Mouse (Mus musculus) midbrain, embryonic 12.5 days (tissue): ENCODE results near the gene Lpin3. TPM values are rescaled to one million over a fixed set of nuclear protein-coding genes. Genes with fewer than 3 reads are reported as not detected.

Experiments
- ATAC-seq: fragments of 200-750 bp; cut with Nextera tagmentation; 2 replicates; pipeline ENCODE4 v1.8.0; 2017; ENCODE audit warnings: low read depth, moderate TSS enrichment, moderate library complexity; ENCODE audit not compliant: low FRiP score
- H3K27ac ChIP-seq: fragments of 300-500 bp; sonication (generic); replicated peaks from 2 replicates; pipeline ENCODE4 v1.5.1; 2016; ENCODE audit warnings: mild to moderate bottlenecking
- H3K27me3 ChIP-seq: fragments of 300-500 bp; sonication (generic); 2 replicates; pipeline ENCODE4 v1.6.1; 2016; ENCODE audit warnings: mild to moderate bottlenecking
- H3K36me3 ChIP-seq: fragments of 300-500 bp; sonication (generic); 2 replicates; pipeline ENCODE4 v1.6.1; 2016
- H3K4me1 ChIP-seq: fragments of 300-500 bp; sonication (generic); 2 replicates; pipeline ENCODE4 v1.6.1; 2016
- H3K4me2 ChIP-seq: fragments of 300-500 bp; sonication (generic); replicated peaks from 2 replicates; pipeline ENCODE4 v1.6.1; 2016; ENCODE audit warnings: mild to moderate bottlenecking, moderate library complexity
- H3K4me3 ChIP-seq: fragments of 300-500 bp; sonication (generic); 2 replicates; pipeline ENCODE4 v1.5.1; 2016; ENCODE audit warnings: mild to moderate bottlenecking
- H3K9ac ChIP-seq: fragments of 300-500 bp; sonication (generic); replicated peaks from 2 replicates; pipeline ENCODE4 v1.6.1; 2016; ENCODE audit warnings: mild to moderate bottlenecking, moderate library complexity
- H3K9me3 ChIP-seq: fragments of 300-500 bp; sonication (generic); 2 replicates; pipeline ENCODE4 v1.6.1; 2016; ENCODE audit warnings: mild to moderate bottlenecking
- WGBS: fragments of 180-500 bp; shearing (Covaris S2); methylation state at CpG from one replicate; pipeline ENCODE4 v1.1.7; 2016; 5-methylcytosine and 5-hydroxymethylcytosine counted together
- polyA plus RNA-seq: library from polyadenylated mRNA; unstranded; fragments of >200 nt; fragmentation: Nextera tagmentation; extraction: Ambion mirVana; gene quantifications from 2 replicates; pipeline ENCODE4 v1.2.1, GENCODE M21; 2016

The Lpin3 gene
- polyA plus RNA-seq, 1 experiment from 2014 or later, result 0.32 TPM

DNA sequence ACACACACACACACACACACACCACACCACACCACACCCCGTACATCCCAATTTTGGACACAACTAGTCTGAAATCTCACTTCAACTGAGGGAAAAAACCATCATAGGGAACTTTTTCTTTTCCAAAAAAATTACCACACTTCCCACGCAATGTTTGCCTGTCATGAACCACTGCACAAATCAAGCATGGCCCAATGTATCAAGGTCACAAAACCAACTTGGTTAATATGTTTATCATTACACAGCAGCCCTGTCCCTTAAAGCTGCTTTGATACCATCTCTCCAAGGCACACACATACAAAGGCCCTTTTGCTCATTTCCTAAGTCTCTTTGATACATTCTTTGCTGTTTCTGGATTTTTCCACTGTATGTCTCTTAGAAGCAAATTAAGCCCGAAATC, 9.2 kb upstream of the Lpin3 start:
- H3K4me2 ChIP-seq, result 0 out of 2 replicates have a peak overlapping the region, but pooled peaks have one; percentile 7
- no peak overlapping the region for H3K4me3 ChIP-seq
- H3K27ac ChIP-seq, result no peak overlapping the region
- no peak for ATAC-seq
- peaks cover 14% of the 10 kb centered on the region for H3K4me1 ChIP-seq
- H3K27me3 ChIP-seq, result no peaks in the 10 kb centered on the region
- 86% methylated on average over 3 of the region's 3 CpGs for WGBS
- H3K9me3 ChIP-seq, result no peaks in the 10 kb centered on the region
- no peaks in the 10 kb centered on the region for H3K36me3 ChIP-seq
- H3K9ac ChIP-seq, result no peak overlapping the region

- peak; percentile 91 for ATAC-seq
- Histone ChIP-seq H3K4me1 (peaks cover 14% of the 10 kb centered on the region), H3K27ac (peak overlapping the region; percentile 98), H3K27me3 (no peaks in the 10 kb centered on the region), H3K4me2 (peak overlapping the region; percentile 82), H3K9ac (peak overlapping the region; percentile 89), H3K4me3 (peak overlapping the region; percentile 90), H3K9me3 (no peaks in the 10 kb centered on the region), H3K36me3 (no peaks in the 10 kb centered on the region)
- under 1% methylated on average over 38 of the region's 47 CpGs for WGBS
These were observed 8.1 kb upstream of the Lpin3 start for GRCm38 (mm10) chr2:160872395-160872794.

DNA sequence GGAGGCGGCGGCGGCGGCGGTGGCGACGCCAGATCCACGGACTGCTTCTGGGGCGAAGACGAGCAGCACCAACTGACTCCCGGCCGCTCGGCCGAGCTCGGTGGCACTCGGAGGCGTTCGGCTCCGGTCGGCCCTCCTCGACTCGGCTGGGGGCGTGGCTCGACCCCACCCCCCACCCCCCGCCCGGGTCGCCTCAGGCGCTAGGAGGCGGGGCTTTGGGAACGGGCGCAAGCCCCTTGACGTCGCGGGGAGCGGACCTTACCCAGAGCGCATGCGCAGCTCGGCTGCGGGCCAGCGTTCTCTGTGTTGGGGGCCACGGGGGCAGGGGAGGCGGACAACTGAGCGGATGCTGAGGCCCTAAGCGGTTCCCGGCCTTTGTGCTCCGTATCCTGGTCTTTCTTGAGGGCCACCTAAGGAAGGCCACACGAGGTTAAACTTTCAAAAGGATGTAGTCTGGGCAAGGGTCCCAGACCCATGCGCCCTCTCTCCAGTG, 7.5 kb upstream of the Lpin3 start, which contains the start of gene Zhx3:
TSS of gene Zhx3 (minus strand) at position 109 of the 493 bp plus-strand sequence.
- peak within 1 kb of the TSS; percentile 89 for H3K9ac ChIP-seq
- under 1% methylated on average over 44 of the region's 48 CpGs for WGBS
- peak within 1 kb of the TSS; percentile 90 for H3K4me3 ChIP-seq
- H3K27me3 ChIP-seq, result no peaks in the 10 kb centered on the region
- peak within 1 kb of the TSS; percentile 98 for H3K27ac ChIP-seq
- peak; percentile 98 for ATAC-seq
- no peaks in the 10 kb centered on the region for H3K36me3 ChIP-seq
- H3K9me3 ChIP-seq, result no peaks in the 10 kb centered on the region
- H3K4me1 ChIP-seq, result peaks cover 14% of the 10 kb centered on the region
- H3K4me2 ChIP-seq, result peak within 1 kb of the TSS; percentile 82

GRCm38 (mm10) chr2:160874231-160874877, 6.1 kb upstream of the Lpin3 start:
- 84% methylated on average over 5 of the region's 5 CpGs for WGBS
- Histone ChIP-seq H3K27ac (no peak overlapping the region), H3K36me3 (no peaks in the 10 kb centered on the region), H3K9me3 (no peaks in the 10 kb centered on the region), H3K4me1 (peaks cover 14% of the 10 kb centered on the region), H3K4me2 (no peak overlapping the region), H3K27me3 (no peaks in the 10 kb centered on the region), H3K9ac (no peak overlapping the region), H3K4me3 (no peak overlapping the region)
- no peak for ATAC-seq

DNA sequence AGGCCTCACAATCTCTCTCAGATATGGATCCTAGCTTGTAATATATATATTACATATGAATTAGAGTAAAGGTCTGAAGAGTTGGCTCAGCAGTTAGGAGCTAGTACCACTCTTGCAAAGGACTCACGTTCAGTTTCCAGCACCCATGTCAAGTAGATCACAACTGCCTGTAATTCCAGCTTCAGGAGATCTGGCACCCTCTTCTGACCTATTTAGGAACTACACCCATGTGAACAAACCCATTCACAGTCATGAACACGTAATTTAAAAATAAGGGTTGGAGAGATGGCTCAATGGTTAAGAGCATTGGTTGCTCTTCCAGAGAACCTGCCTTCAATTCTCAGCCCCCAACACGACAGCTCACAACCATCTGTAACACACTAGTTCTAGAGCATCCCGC, 4.4 kb upstream of the Lpin3 start:
- H3K4me3 ChIP-seq, result no peak overlapping the region
- H3K9ac ChIP-seq, result no peak overlapping the region
- 79% methylated on average over 4 of the region's 4 CpGs for WGBS
- ATAC-seq, result no peak
- peaks cover 14% of the 10 kb centered on the region for H3K4me1 ChIP-seq
- H3K4me2 ChIP-seq, result no peak overlapping the region
- no peak overlapping the region for H3K27ac ChIP-seq
- no peaks in the 10 kb centered on the region for H3K36me3 ChIP-seq
- H3K9me3 ChIP-seq, result no peaks in the 10 kb centered on the region
- no peaks in the 10 kb centered on the region for H3K27me3 ChIP-seq

DNA sequence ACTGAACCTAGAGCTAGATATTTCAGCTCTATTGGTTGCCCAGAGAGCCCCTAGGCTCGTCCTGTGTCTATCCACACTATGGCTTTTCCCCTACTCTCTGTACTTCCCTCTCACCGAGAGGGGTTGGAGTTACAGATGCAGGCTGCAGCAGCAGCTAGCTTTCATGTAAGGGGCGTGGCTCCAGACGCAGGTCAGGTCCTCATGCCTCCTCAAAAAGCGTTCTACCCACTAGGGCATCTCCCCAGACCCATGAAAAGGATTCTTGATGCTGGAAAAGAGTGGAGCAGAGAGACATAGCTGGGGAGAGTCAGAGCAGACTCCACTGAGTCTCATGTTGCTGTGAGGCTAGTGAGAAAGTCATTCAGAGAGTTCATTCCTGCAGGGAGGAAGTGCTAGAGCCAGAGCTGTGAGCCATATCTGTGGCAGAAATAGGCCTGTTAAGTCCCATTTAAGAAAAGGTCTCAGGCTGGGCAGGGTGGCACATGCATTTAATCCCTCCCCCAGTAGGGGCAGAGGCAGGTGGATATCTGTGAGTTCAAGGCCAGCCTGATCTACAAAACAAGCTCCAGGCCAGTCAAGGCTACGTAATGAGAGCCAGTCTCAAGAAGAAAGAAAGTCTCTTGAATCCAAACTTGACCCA, 1.1 kb downstream of the Lpin3 start:
- Histone ChIP-seq H3K4me2 (no peak overlapping the region), H3K4me3 (no peak overlapping the region), H3K4me1 (no peaks in the 10 kb centered on the region), H3K9me3 (no peaks in the 10 kb centered on the region), H3K27ac (no peak overlapping the region), H3K36me3 (no peaks in the 10 kb centered on the region), H3K27me3 (no peaks in the 10 kb centered on the region), H3K9ac (no peak overlapping the region)
- 63% methylated on average over 6 of the region's 6 CpGs for WGBS
- ATAC-seq, result no peak

DNA sequence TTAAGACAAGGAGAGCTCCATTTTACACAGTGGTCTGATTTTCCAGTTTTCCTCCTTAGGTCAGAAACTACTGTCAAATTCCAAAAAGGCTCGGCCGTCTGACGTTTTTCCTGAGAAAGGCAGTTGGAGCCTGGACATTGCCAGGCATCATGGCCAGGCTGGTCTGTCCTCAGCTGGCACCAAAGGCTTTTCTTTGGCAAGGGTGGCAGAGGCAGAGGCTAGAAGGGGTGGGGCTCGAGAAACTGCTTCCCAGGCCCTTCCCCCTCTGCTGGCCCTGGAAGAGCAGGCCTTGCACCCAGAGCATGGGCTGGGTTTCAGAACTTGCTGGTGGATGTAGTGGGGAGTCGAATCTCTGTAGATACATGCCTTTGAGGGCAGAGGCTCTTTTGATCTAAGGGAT, 2.0 kb downstream of the Lpin3 start:
- Histone ChIP-seq H3K4me3 (no peak overlapping the region), H3K9ac (no peak overlapping the region)

DNA sequence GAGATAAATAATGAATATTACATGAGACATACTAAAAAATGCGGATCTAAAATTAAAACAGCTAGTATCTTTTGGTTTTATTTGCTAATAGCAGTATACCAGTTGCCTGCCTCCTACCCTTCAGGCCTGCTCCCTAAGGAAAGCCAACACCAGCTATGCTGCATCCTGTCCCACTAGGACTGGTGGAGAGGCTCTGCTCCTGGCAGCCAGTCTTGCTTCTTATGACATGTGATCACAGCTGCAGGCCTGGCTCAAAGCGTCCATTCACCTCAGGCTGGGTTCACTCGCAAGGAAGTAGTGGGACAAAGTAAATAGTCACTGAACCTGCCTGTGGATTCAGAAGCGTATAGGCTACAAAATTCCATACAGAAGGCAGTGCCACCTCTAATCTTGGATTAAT, 3.4 kb downstream of the Lpin3 start:
- H3K36me3 ChIP-seq, result no peaks in the 10 kb centered on the region
- no peak overlapping the region for H3K4me3 ChIP-seq
- no peak for ATAC-seq
- H3K9me3 ChIP-seq, result no peaks in the 10 kb centered on the region
- peaks cover 7% of the 10 kb centered on the region for H3K4me1 ChIP-seq
- no peak overlapping the region for H3K27ac ChIP-seq
- WGBS, result 81% methylated on average over 4 of the region's 4 CpGs
- H3K4me2 ChIP-seq, result no peak overlapping the region
- H3K9ac ChIP-seq, result no peak overlapping the region
- H3K27me3 ChIP-seq, result peaks cover 16% of the 10 kb centered on the region

More for the DNA sequence above, 2.0 kb downstream of the Lpin3 start:
- ATAC-seq, result no peak
- Histone ChIP-seq H3K36me3 (no peaks in the 10 kb centered on the region), H3K9me3 (no peaks in the 10 kb centered on the region), H3K27ac (no peak overlapping the region), H3K4me1 (no peaks in the 10 kb centered on the region), H3K27me3 (peaks cover under 1% of the 10 kb centered on the region; the same call in 1 of the 2 replicates), H3K4me2 (no peak overlapping the region)
- WGBS, result 78% methylated on average over 5 of the region's 5 CpGs

GRCm38 (mm10) chr2:160884830-160885229, 4.4 kb downstream of the Lpin3 start:
- 24% methylated on average over 1 of the region's 2 CpGs for WGBS
- no peak overlapping the region for H3K27ac ChIP-seq
- no peak overlapping the region for H3K9ac ChIP-seq
- H3K4me3 ChIP-seq, result no peak overlapping the region
- ATAC-seq, result no peak
- no peak overlapping the region for H3K4me2 ChIP-seq
- H3K36me3 ChIP-seq, result no peaks in the 10 kb centered on the region
- H3K9me3 ChIP-seq, result no peaks in the 10 kb centered on the region
- peaks cover 7% of the 10 kb centered on the region for H3K4me1 ChIP-seq
- H3K27me3 ChIP-seq, result peaks cover 18% of the 10 kb centered on the region

GRCm38 (mm10) chr2:160886221-160886620, 5.8 kb downstream of the Lpin3 start:
- Histone ChIP-seq H3K9ac (no peak overlapping the region), H3K4me2 (no peak overlapping the region), H3K4me1 (peaks cover 7% of the 10 kb centered on the region), H3K4me3 (no peak overlapping the region), H3K9me3 (no peaks in the 10 kb centered on the region), H3K36me3 (no peaks in the 10 kb centered on the region), H3K27me3 (peaks cover 18% of the 10 kb centered on the region), H3K27ac (no peak overlapping the region)
- no peak for ATAC-seq
- 72% methylated on average over 3 of the region's 3 CpGs for WGBS

DNA sequence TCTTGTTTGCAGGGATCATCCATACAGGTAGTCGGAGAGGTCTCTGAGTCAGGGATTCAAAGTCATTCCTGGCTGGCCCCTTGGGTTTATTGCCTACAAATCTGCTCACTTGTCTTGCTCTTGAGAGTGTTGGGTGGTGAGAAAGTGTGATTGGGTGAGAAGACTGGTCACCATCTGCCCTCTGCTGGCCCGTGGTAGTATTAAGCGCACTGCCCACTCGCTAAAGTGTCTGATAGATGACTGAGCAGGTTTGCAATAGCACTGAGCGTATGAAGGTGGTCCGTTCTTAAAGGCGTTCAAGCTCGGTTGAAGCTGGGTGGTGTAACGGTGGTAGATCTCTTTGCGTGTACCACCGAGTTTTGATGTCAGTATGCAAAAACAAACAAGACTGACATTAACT, 6.8 kb downstream of the Lpin3 start:
- Histone ChIP-seq H3K9ac (no peak overlapping the region), H3K27me3 (peaks cover 18% of the 10 kb centered on the region), H3K4me3 (peak overlapping the region; percentile 39), H3K27ac (no peak overlapping the region), H3K9me3 (no peaks in the 10 kb centered on the region), H3K4me2 (peak overlapping the region; percentile 72), H3K36me3 (no peaks in the 10 kb centered on the region), H3K4me1 (peaks cover 7% of the 10 kb centered on the region)
- WGBS, result 3% methylated on average over 11 of the region's 11 CpGs
- peak; percentile 82 for ATAC-seq

GRCm38 (mm10) chr2:160887859-160888258, 7.4 kb downstream of the Lpin3 start:
- Histone ChIP-seq H3K27ac (no peak overlapping the region), H3K4me1 (peaks cover 7% of the 10 kb centered on the region), H3K9ac (peak overlapping the region; percentile 44; the same call in 1 of the 2 replicates), H3K27me3 (peaks cover 18% of the 10 kb centered on the region), H3K4me3 (peak overlapping the region; percentile 39), H3K9me3 (no peaks in the 10 kb centered on the region), H3K36me3 (no peaks in the 10 kb centered on the region), H3K4me2 (peak overlapping the region; percentile 72)
- under 1% methylated on average over 26 of the region's 26 CpGs for WGBS
- 0 out of 2 replicates have a peak, but pooled peaks have one; percentile 20 for ATAC-seq
